ENCODE assay signal across 9 mouse cellular contexts in genomic region chr9:60243503-60243902, GRCm38 (mm10).
A peak's percentile ranks its signal among the peaks of the same experiment; 100 is the strongest.
DNase-seq lines count a peak whose midpoint lies in the region; ATAC-seq and TF ChIP-seq lines count a peak whose summit lies in the region.
"Had no signal": no experiment of that assay in that cellular context is flagged by ENCODE, and none has a peak within 500 bp of the region (broad histone marks: within the 10 kb centered on the region; RNA-seq: fewer than 3 reads in every experiment).

No protein-coding gene starts in this region.

- H3K4me1 ChIP-seq in hindbrain, embryonic 10.5 days (replicated peaks), result no peaks in the 10 kb centered on the region
- no peaks in the 10 kb centered on the region; the same call in 1 of the 2 replicates for H3K4me1 ChIP-seq in hindbrain, embryonic 12.5 days
- no peaks in the 10 kb centered on the region for H3K4me1 ChIP-seq in small intestine, adult 2 months (ENCODE audit: control insufficient read depth, insufficient read depth, insufficient read length, low read length)
- H3K4me1 ChIP-seq: limb, embryonic 15.5 days had no signal

- WGBS in hindbrain, embryonic 10.5 days, result 61% methylated on average over 6 of the region's 6 CpGs
- WGBS in hindbrain, embryonic 12.5 days, result 63% methylated on average over 6 of the region's 6 CpGs
- 62% methylated on average over 6 of the region's 6 CpGs for WGBS in small intestine, adult 2 months

- H3K9ac ChIP-seq in hindbrain, embryonic 12.5 days, result no peak overlapping the region
- H3K9ac ChIP-seq: limb, embryonic 15.5 days had no signal

- TF ChIP-seq CTCF in small intestine, adult 2 months (IDR thresholded peaks at IDR 0.05; ENCODE audit: extremely low read depth, insufficient read length, insufficient replicate concordance, low read depth, low read length), result peak; percentile 82; the same call in 1 of the 2 replicates

- no peak for ATAC-seq in hindbrain, embryonic 12.5 days (ENCODE audit: low FRiP score)

- H3K4me2 ChIP-seq in hindbrain, embryonic 12.5 days (replicated peaks), result no peak overlapping the region
- H3K4me2 ChIP-seq: limb, embryonic 15.5 days had no signal

- no peak overlapping the region for H3K27ac ChIP-seq in hindbrain, embryonic 10.5 days
- H3K27ac ChIP-seq in hindbrain, embryonic 12.5 days, result no peak overlapping the region
- H3K27ac ChIP-seq in small intestine, adult 2 months (ENCODE audit: insufficient read depth, low read depth, low read length), result no peak overlapping the region
- H3K27ac ChIP-seq: limb, embryonic 15.5 days had no signal

- no peaks in the 10 kb centered on the region for H3K36me3 ChIP-seq in hindbrain, embryonic 10.5 days
- H3K36me3 ChIP-seq in hindbrain, embryonic 12.5 days, result no peaks in the 10 kb centered on the region
- H3K36me3 ChIP-seq in small intestine, adult 2 months (ENCODE audit: control insufficient read depth, insufficient read depth, low read length), result no peaks in the 10 kb centered on the region
- H3K36me3 ChIP-seq: limb, embryonic 15.5 days had no signal

- DNase-seq in hindbrain, embryonic 10.5 days (ENCODE audit: low spot score), result peak; percentile 27
- DNase-seq in right cerebral cortex, postnatal 4 days, result peak; percentile 45
- no peak for DNase-seq in right cerebral cortex, postnatal 36 days (ENCODE audit: low spot score in 2 of 2)
- peak; percentile 23 for DNase-seq in adrenal gland, postnatal 25 days
- DNase-seq in frontal cortex, postnatal 25 days (ENCODE audit: low spot score in 2 of 2), result no peak
- DNase-seq in right cerebral cortex, postnatal 10 days (ENCODE audit: low spot score in 2 of 2), result no peak

- H3K9me3 ChIP-seq in hindbrain, embryonic 10.5 days, result no peaks in the 10 kb centered on the region
- no peaks in the 10 kb centered on the region for H3K9me3 ChIP-seq in hindbrain, embryonic 12.5 days (replicated peaks)
- H3K9me3 ChIP-seq: limb, embryonic 15.5 days had no signal

- H3K4me3 ChIP-seq in hindbrain, embryonic 10.5 days, result no peak overlapping the region
- no peak overlapping the region for H3K4me3 ChIP-seq in hindbrain, embryonic 12.5 days
- H3K4me3 ChIP-seq in small intestine, adult 2 months (ENCODE audit: low read depth, low read length), result no peak overlapping the region
- H3K4me3 ChIP-seq: limb, embryonic 15.5 days had no signal

- no peaks in the 10 kb centered on the region for H3K27me3 ChIP-seq in hindbrain, embryonic 10.5 days (ENCODE audit: insufficient read depth, poor library complexity, severe bottlenecking)
- H3K27me3 ChIP-seq in hindbrain, embryonic 12.5 days, result no peaks in the 10 kb centered on the region
- H3K27me3 ChIP-seq in small intestine, adult 2 months (ENCODE audit: control insufficient read depth, insufficient read depth, low read length), result no peaks in the 10 kb centered on the region
- H3K27me3 ChIP-seq: limb, embryonic 15.5 days had no signal

- TF ChIP-seq POLR2A in small intestine, adult 2 months (IDR thresholded peaks at IDR 0.05; ENCODE audit: low read depth, low read length), result no peak

Comparison
In these comparisons a context has a peak if more than half of its experiments do, and no peak if none do; other contexts are left out.
1. DNase-seq: peak in hindbrain, embryonic 10.5 days (single experiment), right cerebral cortex, postnatal 4 days (single experiment) and adrenal gland, postnatal 25 days (single experiment); none in right cerebral cortex, postnatal 36 days (0 of 2), frontal cortex, postnatal 25 days (0 of 2) and right cerebral cortex, postnatal 10 days (0 of 2).